ENCODE assay signal across 10 mouse cellular contexts in genomic region chr3:88625531-88625930, GRCm38 (mm10). TPM values are rescaled to one million over a fixed set of nuclear protein-coding genes. Genes with fewer than 3 reads are reported as not detected.
DNase-seq lines count a peak whose midpoint lies in the region; ATAC-seq and TF ChIP-seq lines count a peak whose summit lies in the region.
"Had no signal": no experiment of that assay in that cellular context is flagged by ENCODE, and none has a peak within 500 bp of the region (broad histone marks: within the 10 kb centered on the region; RNA-seq: fewer than 3 reads in every experiment).

No protein-coding gene starts in this region.

- no peak for TF ChIP-seq CTCF in gastrocnemius, adult 2 months (IDR thresholded peaks at IDR 0.05)

- peak overlapping the region; percentile 9; the same call in 1 of the 2 replicates for H3K4me2 ChIP-seq in liver, embryonic 11.5 days
- peak overlapping the region; percentile 98 for H3K4me2 ChIP-seq in hindbrain, embryonic 14.5 days (replicated peaks)
- peak overlapping the region; percentile 87 for H3K4me2 ChIP-seq in neural tube, embryonic 15.5 days

- H3K4me3 ChIP-seq in gastrocnemius, adult 2 months, result peak overlapping the region; percentile 89
- no peak overlapping the region for H3K4me3 ChIP-seq in liver, embryonic 11.5 days (ENCODE audit: low read depth, low read length)
- peak overlapping the region; percentile 70; the same call in 1 of the 2 replicates for H3K4me3 ChIP-seq in hindbrain, embryonic 14.5 days (replicated peaks; ENCODE audit: low read length)
- H3K4me3 ChIP-seq in neural tube, embryonic 15.5 days (replicated peaks), result peak overlapping the region; percentile 86; the same call in 1 of the 2 replicates

- no peak for ATAC-seq in liver, embryonic 11.5 days (replicated peaks; ENCODE audit: low FRiP score)
- ATAC-seq in hindbrain, embryonic 14.5 days (ENCODE audit: low FRiP score), result no peak
- no peak for ATAC-seq in neural tube, embryonic 15.5 days (ENCODE audit: low FRiP score)
- ATAC-seq in frontal cortex, adult (ENCODE audit: low TSS enrichment), result no peak

- peaks cover 64% of the 10 kb centered on the region for H3K4me1 ChIP-seq in liver, embryonic 11.5 days (replicated peaks; ENCODE audit: control insufficient read depth, insufficient read depth, low read length)
- peaks cover 47% of the 10 kb centered on the region for H3K4me1 ChIP-seq in hindbrain, embryonic 14.5 days (replicated peaks; ENCODE audit: control insufficient read depth, insufficient read depth, low read length)
- peaks cover 61% of the 10 kb centered on the region for H3K4me1 ChIP-seq in neural tube, embryonic 15.5 days

- WGBS in liver, embryonic 11.5 days, result 87% methylated on average over 7 of the region's 7 CpGs
- WGBS in hindbrain, embryonic 14.5 days, result 91% methylated on average over 7 of the region's 7 CpGs
- WGBS in neural tube, embryonic 15.5 days, result 88% methylated on average over 7 of the region's 7 CpGs

- H3K27ac ChIP-seq in gastrocnemius, adult 2 months, result peak overlapping the region; percentile 95
- no peak overlapping the region for H3K27ac ChIP-seq in liver, embryonic 11.5 days (ENCODE audit: low read depth, low read length)
- H3K27ac ChIP-seq in hindbrain, embryonic 14.5 days, result peak overlapping the region; percentile 97
- peak overlapping the region; percentile 96 for H3K27ac ChIP-seq in neural tube, embryonic 15.5 days (replicated peaks)

- peaks cover 15% of the 10 kb centered on the region for H3K36me3 ChIP-seq in liver, embryonic 11.5 days (ENCODE audit: control insufficient read depth, insufficient read depth, low read length)
- peaks cover 41% of the 10 kb centered on the region for H3K36me3 ChIP-seq in hindbrain, embryonic 14.5 days (replicated peaks; ENCODE audit: control insufficient read depth, insufficient read depth)
- H3K36me3 ChIP-seq in neural tube, embryonic 15.5 days, result peaks cover 13% of the 10 kb centered on the region

- no peaks in the 10 kb centered on the region for H3K27me3 ChIP-seq in liver, embryonic 11.5 days (replicated peaks; ENCODE audit: control insufficient read depth, insufficient read depth, low read length)
- H3K27me3 ChIP-seq in hindbrain, embryonic 14.5 days (ENCODE audit: control insufficient read depth, insufficient read depth, low read length), result no peaks in the 10 kb centered on the region
- no peaks in the 10 kb centered on the region for H3K27me3 ChIP-seq in neural tube, embryonic 15.5 days (replicated peaks)

- no peak overlapping the region for H3K9ac ChIP-seq in liver, embryonic 11.5 days (ENCODE audit: low read depth, low read length)
- peak overlapping the region; percentile 99 for H3K9ac ChIP-seq in hindbrain, embryonic 14.5 days
- H3K9ac ChIP-seq in neural tube, embryonic 15.5 days (replicated peaks), result no peak overlapping the region

- no peak for DNase-seq in gastrocnemius, adult 2 months
- DNase-seq in gastrocnemius, postnatal 25 days, result no peak
- DNase-seq in liver, embryonic 11.5 days (ENCODE audit: low spot score), result no peak
- DNase-seq in liver, result no peak
- DNase-seq in hindbrain, embryonic 14.5 days (ENCODE audit: low spot score), result no peak
- DNase-seq in layer of hippocampus, adult 8-10 months (ENCODE audit: low spot score in 2 of 2), result no peak
- DNase-seq: left cerebral cortex, postnatal 4 days; right cerebral cortex, postnatal 4 days had no signal

- H3K9me3 ChIP-seq in liver, embryonic 11.5 days (ENCODE audit: control insufficient read depth, low read length), result no peaks in the 10 kb centered on the region
- no peaks in the 10 kb centered on the region for H3K9me3 ChIP-seq in hindbrain, embryonic 14.5 days (ENCODE audit: control insufficient read depth, low read length)
- no peaks in the 10 kb centered on the region for H3K9me3 ChIP-seq in neural tube, embryonic 15.5 days (replicated peaks)

- intact Hi-C loops in gastrocnemius, adult 2 months (cut with DNase I), result no loop called here

RNA-seq across cellular contexts. Expression of gene Arhgef2, which starts 19.8 kb away (rescaled TPM):
- total RNA-seq in gastrocnemius, adult 2 months (2021), result 10 to 100 TPM; 22.4 to 24.7 TPM
- 10 to 100 TPM; 28.1 to 33.0 TPM for total RNA-seq in gastrocnemius, postnatal 25 days (2021)
- 64.3 and 66.3 TPM in 2 replicates for polyA plus RNA-seq in liver, embryonic 11.5 days (2014; fragmentation: Nextera tagmentation; extraction: Ambion mirVana)
- polyA plus RNA-seq in hindbrain, embryonic 14.5 days (2014; fragmentation: Nextera tagmentation; extraction: Ambion mirVana), result 96.0 and 115 TPM in 2 replicates
- polyA plus RNA-seq in neural tube, embryonic 15.5 days (2015; fragmentation: Nextera tagmentation; extraction: Ambion mirVana), result 97.4 and 104 TPM in 2 replicates
- 100 to 1,000 TPM; 210 to 272 (median 257) TPM for total RNA-seq in layer of hippocampus, adult 8-10 months (2022)

RNA-seq across cellular contexts. Expression of gene Rxfp4, which starts 27.4 kb away (rescaled TPM):
- total RNA-seq in gastrocnemius, adult 2 months (2021), result not detected
- not detected for total RNA-seq in gastrocnemius, postnatal 25 days (2021)
- polyA plus RNA-seq in liver, embryonic 11.5 days (2014; fragmentation: Nextera tagmentation; extraction: Ambion mirVana), result not detected in 2 replicates
- not detected in 2 replicates for polyA plus RNA-seq in hindbrain, embryonic 14.5 days (2014; fragmentation: Nextera tagmentation; extraction: Ambion mirVana)
- polyA plus RNA-seq in neural tube, embryonic 15.5 days (2015; fragmentation: Nextera tagmentation; extraction: Ambion mirVana), result not detected in 2 replicates
- total RNA-seq in layer of hippocampus, adult 8-10 months (2022), result not detected
- total RNA-seq: left cerebral cortex, postnatal 4 days had no signal

RNA-seq across cellular contexts. Expression of gene Ssr2, which starts 49.9 kb away (rescaled TPM):
- total RNA-seq in gastrocnemius, adult 2 months (2021), result 10 to 100 TPM; 41.1 to 54.8 TPM
- 10 to 100 TPM; 52.2 to 63.2 TPM for total RNA-seq in gastrocnemius, postnatal 25 days (2021)
- polyA plus RNA-seq in liver, embryonic 11.5 days (2014; fragmentation: Nextera tagmentation; extraction: Ambion mirVana), result 306 and 307 TPM in 2 replicates
- polyA plus RNA-seq in hindbrain, embryonic 14.5 days (2014; fragmentation: Nextera tagmentation; extraction: Ambion mirVana), result 117 and 129 TPM in 2 replicates
- 157 and 175 TPM in 2 replicates for polyA plus RNA-seq in neural tube, embryonic 15.5 days (2015; fragmentation: Nextera tagmentation; extraction: Ambion mirVana)
- total RNA-seq in layer of hippocampus, adult 8-10 months (2022), result 10 to 100 TPM; 86.4 to 96.0 (median 90.1) TPM

Comparison
In these comparisons a context has a peak if more than half of its experiments do, and no peak if none do; other contexts are left out.
1. H3K4me2 ChIP-seq: peak in every context shown above with its lines; median percentile 98 in hindbrain, embryonic 14.5 days; 87 in neural tube, embryonic 15.5 days; 9 in liver, embryonic 11.5 days.
2. RNA of gene Arhgef2, which starts 19.8 kb away (total RNA-seq): 210 to 272 TPM in layer of hippocampus, adult 8-10 months; 28.1 to 33.0 TPM in gastrocnemius, postnatal 25 days and 22.4 to 24.7 TPM in gastrocnemius, adult 2 months; every median in the first group is over 4 times any median in the second.